Mouse (Mus musculus): Measurements from ENCODE around the gene Gpr137. TPM values are rescaled to one million over a fixed set of nuclear protein-coding genes. Genes with fewer than 3 reads are reported as not detected.
"Not testable (repeated sequence)": the region's sequence is repeated elsewhere in the genome, so short reads cannot be mapped to it uniquely, and the experiment has no call there.

The Gpr137 gene
- total RNA-seq, 2 experiments from 2014 or later = 4.2 to 5.8 TPM

- ATAC-seq (replicated peaks; ENCODE audit: low FRiP score, poor library complexity, severe bottlenecking) = peak; percentile 54
These were observed 32.0 kb downstream of the Gpr137 start for GRCm38 (mm10) chr19:6910306-6910705.

- peak; percentile 91 for ATAC-seq (replicated peaks; ENCODE audit: low FRiP score, poor library complexity, severe bottlenecking)
These were observed 32.6 kb downstream of the Gpr137 start, which contains the start of the genes Trmt112 and Prdx5 for GRCm38 (mm10) chr19:6909507-6910289. Gene Trmt112, plus strand, starts transcription at chr19:6909698. Gene Prdx5, minus strand, starts transcription at chr19:6910106.

- ATAC-seq (replicated peaks; ENCODE audit: low FRiP score, poor library complexity, severe bottlenecking) = no peak
These were observed 33.3 kb downstream of the Gpr137 start for GRCm38 (mm10) chr19:6909021-6909420.

- no peak for ATAC-seq (replicated peaks; ENCODE audit: low FRiP score, poor library complexity, severe bottlenecking)
These were observed 34.3 kb downstream of the Gpr137 start for GRCm38 (mm10) chr19:6907811-6908540.

- no peak for ATAC-seq (replicated peaks; ENCODE audit: low FRiP score, poor library complexity, severe bottlenecking)
These were observed 35.2 kb downstream of the Gpr137 start for GRCm38 (mm10) chr19:6907094-6907493.

GRCm38 (mm10) chr19:6906199-6906598 is 36.1 kb downstream of the Gpr137 start:
- ATAC-seq (replicated peaks; ENCODE audit: low FRiP score, poor library complexity, severe bottlenecking) = no peak

GRCm38 (mm10) chr19:6905498-6906159 is 36.7 kb downstream of the Gpr137 start:
- ATAC-seq (replicated peaks; ENCODE audit: low FRiP score, poor library complexity, severe bottlenecking) = no peak

GRCm38 (mm10) chr19:6904846-6905245 is 37.4 kb downstream of the Gpr137 start:
- ATAC-seq (replicated peaks; ENCODE audit: low FRiP score, poor library complexity, severe bottlenecking) = no peak

GRCm38 (mm10) chr19:6903031-6903430 is 39.2 kb downstream of the Gpr137 start:
- ATAC-seq (replicated peaks; ENCODE audit: low FRiP score, poor library complexity, severe bottlenecking) = no peak

- no peak for ATAC-seq (replicated peaks; ENCODE audit: low FRiP score, poor library complexity, severe bottlenecking)
These were observed 42.6 kb downstream of the Gpr137 start for GRCm38 (mm10) chr19:6899641-6900040.

- not testable (repeated sequence) for ATAC-seq (replicated peaks; ENCODE audit: low FRiP score, poor library complexity, severe bottlenecking)
These were observed 46.5 kb downstream of the Gpr137 start for GRCm38 (mm10) chr19:6895608-6896305.

- no peak for ATAC-seq (replicated peaks; ENCODE audit: low FRiP score, poor library complexity, severe bottlenecking)
These were observed 48.4 kb downstream of the Gpr137 start for GRCm38 (mm10) chr19:6893731-6894451.

GRCm38 (mm10) chr19:6892512-6892911 is 49.8 kb downstream of the Gpr137 start:
- no peak for ATAC-seq (replicated peaks; ENCODE audit: low FRiP score, poor library complexity, severe bottlenecking)

Other genes starting within 250 kb of the Gpr137 start
- 3.6 TPM in 1 of 2 replicates, not detected in the other for gene Rps6ka4, start 101.8 kb downstream of the Gpr137 start, total RNA-seq (2015; ENCODE audit: low replicate concordance)
- gene Rps6ka4, start 101.8 kb downstream of the Gpr137 start, total RNA-seq (2017; ENCODE audit: low replicate concordance) = 1.1 and 2.6 TPM in 2 replicates
- 3.8 and 4.6 TPM in 2 replicates for gene Ccdc88b, start 84.3 kb downstream of the Gpr137 start, total RNA-seq (2015; ENCODE audit: low replicate concordance)
- 10.9 and 11.8 TPM in 2 replicates for gene Ccdc88b, start 84.3 kb downstream of the Gpr137 start, total RNA-seq (2017; ENCODE audit: low replicate concordance)
- 46.7 and 49.5 TPM in 2 replicates for gene Trmt112, start 32.8 kb downstream of the Gpr137 start, total RNA-seq (2015; ENCODE audit: low replicate concordance)
- 22.7 and 49.4 TPM in 2 replicates for gene Trmt112, start 32.8 kb downstream of the Gpr137 start, total RNA-seq (2017; ENCODE audit: low replicate concordance)
- gene Prdx5, start 32.4 kb downstream of the Gpr137 start, total RNA-seq (2015; ENCODE audit: low replicate concordance) = 192 and 238 TPM in 2 replicates
- gene Prdx5, start 32.4 kb downstream of the Gpr137 start, total RNA-seq (2017; ENCODE audit: low replicate concordance) = 232 and 266 TPM in 2 replicates
- gene Esrra, start 20.7 kb downstream of the Gpr137 start, total RNA-seq (2015; ENCODE audit: low replicate concordance) = 3.1 and 5.2 TPM in 2 replicates
- gene Esrra, start 20.7 kb downstream of the Gpr137 start, total RNA-seq (2017; ENCODE audit: low replicate concordance) = 2.4 and 4.2 TPM in 2 replicates
- not detected in 2 replicates for gene Catsperz, start 17.1 kb downstream of the Gpr137 start, total RNA-seq (2015; ENCODE audit: low replicate concordance)
- not detected in 2 replicates for gene Catsperz, start 17.1 kb downstream of the Gpr137 start, total RNA-seq (2017; ENCODE audit: low replicate concordance)
- gene Kcnk4, start 8.0 kb downstream of the Gpr137 start, total RNA-seq (2015; ENCODE audit: low replicate concordance) = not detected in 2 replicates
- gene Kcnk4, start 8.0 kb downstream of the Gpr137 start, total RNA-seq (2017; ENCODE audit: low replicate concordance) = not detected in 2 replicates
- 2.1 and 4.8 TPM in 2 replicates for gene Bad, start 619 bp downstream of the Gpr137 start, total RNA-seq (2015; ENCODE audit: low replicate concordance)
- 5.0 and 9.5 TPM in 2 replicates for gene Bad, start 619 bp downstream of the Gpr137 start, total RNA-seq (2017; ENCODE audit: low replicate concordance)
- gene Ppp1r14b, start 32.5 kb upstream of the Gpr137 start, total RNA-seq (2015; ENCODE audit: low replicate concordance) = 30.9 and 57.8 TPM in 2 replicates
- 17.8 and 41.6 TPM in 2 replicates for gene Ppp1r14b, start 32.5 kb upstream of the Gpr137 start, total RNA-seq (2017; ENCODE audit: low replicate concordance)
- 0.19 and 0.42 TPM in 2 replicates for gene Plcb3, start 34.0 kb upstream of the Gpr137 start, total RNA-seq (2015; ENCODE audit: low replicate concordance)
- gene Plcb3, start 34.0 kb upstream of the Gpr137 start, total RNA-seq (2017; ENCODE audit: low replicate concordance) = 2.5 and 6.8 TPM in 2 replicates
- 34.0 and 34.9 TPM in 2 replicates for gene Fkbp2, start 38.0 kb upstream of the Gpr137 start, total RNA-seq (2015; ENCODE audit: low replicate concordance)
- gene Fkbp2, start 38.0 kb upstream of the Gpr137 start, total RNA-seq (2017; ENCODE audit: low replicate concordance) = 31.0 and 34.8 TPM in 2 replicates
- gene Vegfb, start 45.2 kb upstream of the Gpr137 start, total RNA-seq (2015; ENCODE audit: low replicate concordance) = 11.7 TPM in 2 replicates
- gene Vegfb, start 45.2 kb upstream of the Gpr137 start, total RNA-seq (2017; ENCODE audit: low replicate concordance) = 0.98 and 1.1 TPM in 2 replicates
- gene Dnajc4, start 50.1 kb upstream of the Gpr137 start, total RNA-seq (2015; ENCODE audit: low replicate concordance) = 4.4 and 6.5 TPM in 2 replicates
- gene Dnajc4, start 50.1 kb upstream of the Gpr137 start, total RNA-seq (2017; ENCODE audit: low replicate concordance) = 2.1 and 10.9 TPM in 2 replicates
- gene Nudt22, start 53.6 kb upstream of the Gpr137 start, total RNA-seq (2015; ENCODE audit: low replicate concordance) = 5.4 TPM in 1 of 2 replicates, not detected in the other
- gene Nudt22, start 53.6 kb upstream of the Gpr137 start, total RNA-seq (2017; ENCODE audit: low replicate concordance) = 0.60 and 4.9 TPM in 2 replicates
- not detected in 2 replicates for gene Trpt1, start 53.7 kb upstream of the Gpr137 start, total RNA-seq (2015; ENCODE audit: low replicate concordance)
- gene Trpt1, start 53.7 kb upstream of the Gpr137 start, total RNA-seq (2017; ENCODE audit: low replicate concordance) = not detected in 2 replicates
- 20.8 and 28.6 TPM in 2 replicates for gene Fermt3, start 77.0 kb upstream of the Gpr137 start, total RNA-seq (2015; ENCODE audit: low replicate concordance)
- 49.0 and 56.3 TPM in 2 replicates for gene Fermt3, start 77.0 kb upstream of the Gpr137 start, total RNA-seq (2017; ENCODE audit: low replicate concordance)
- gene Stip1, start 97.5 kb upstream of the Gpr137 start, total RNA-seq (2015; ENCODE audit: low replicate concordance) = 39.1 and 40.2 TPM in 2 replicates
- 33.4 and 44.3 TPM in 2 replicates for gene Stip1, start 97.5 kb upstream of the Gpr137 start, total RNA-seq (2017; ENCODE audit: low replicate concordance)
- 0.77 and 4.2 TPM in 2 replicates for gene Macrod1, start 114.3 kb upstream of the Gpr137 start, total RNA-seq (2015; ENCODE audit: low replicate concordance)
- 0.94 TPM in 1 of 2 replicates, not detected in the other for gene Macrod1, start 114.3 kb upstream of the Gpr137 start, total RNA-seq (2017; ENCODE audit: low replicate concordance)
- gene Flrt1, start 163.2 kb upstream of the Gpr137 start, total RNA-seq (2015; ENCODE audit: low replicate concordance) = not detected in 2 replicates
- not detected in 2 replicates for gene Flrt1, start 163.2 kb upstream of the Gpr137 start, total RNA-seq (2017; ENCODE audit: low replicate concordance)